Mouse (Mus musculus): ENCODE results near the gene Senp6. TPM values are rescaled to one million over a fixed set of nuclear protein-coding genes. Genes with fewer than 3 reads are reported as not detected.

The Senp6 gene
- polyA plus RNA-seq, 1 experiment, result not detected

DNA sequence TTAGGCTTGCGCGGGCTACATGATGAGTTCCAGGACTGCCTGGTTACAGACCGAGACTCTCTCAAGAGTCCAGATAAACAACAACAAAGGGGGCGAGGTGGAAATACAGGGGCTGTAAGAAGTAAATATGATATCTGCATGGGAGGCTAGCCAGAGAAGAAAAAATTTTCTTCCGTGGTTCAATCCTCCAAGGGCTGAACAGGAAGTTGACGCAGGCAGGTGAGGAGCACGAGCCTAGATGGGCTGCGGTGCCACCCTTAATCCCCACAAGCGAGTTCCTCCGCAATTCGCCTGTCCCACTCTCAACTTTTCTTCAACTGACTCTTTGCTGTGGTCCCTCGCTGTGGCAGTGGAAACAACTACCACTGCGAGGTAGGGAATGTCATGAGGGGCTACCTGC lies 97.5 kb downstream of the Senp6 start:
- TF ChIP-seq CTCF (IDR thresholded peaks at IDR 0.05; ENCODE audit: insufficient read depth, low read depth, low read length), result no peak
- TF ChIP-seq POLR2A (IDR thresholded peaks at IDR 0.05; ENCODE audit: insufficient read depth, low read depth, low read length), result no peak
- H3K4me3 ChIP-seq (ENCODE audit: insufficient read depth, low read depth, low read length), result peak overlapping the region; percentile 95
- WGBS, result 3% methylated on average over 13 of the region's 13 CpGs
- H3K4me1 ChIP-seq (ENCODE audit: control insufficient read depth, insufficient read depth, low read length), result no peaks in the 10 kb centered on the region
- no peak overlapping the region for H3K27ac ChIP-seq (ENCODE audit: insufficient read depth, low read depth, low read length)

DNA sequence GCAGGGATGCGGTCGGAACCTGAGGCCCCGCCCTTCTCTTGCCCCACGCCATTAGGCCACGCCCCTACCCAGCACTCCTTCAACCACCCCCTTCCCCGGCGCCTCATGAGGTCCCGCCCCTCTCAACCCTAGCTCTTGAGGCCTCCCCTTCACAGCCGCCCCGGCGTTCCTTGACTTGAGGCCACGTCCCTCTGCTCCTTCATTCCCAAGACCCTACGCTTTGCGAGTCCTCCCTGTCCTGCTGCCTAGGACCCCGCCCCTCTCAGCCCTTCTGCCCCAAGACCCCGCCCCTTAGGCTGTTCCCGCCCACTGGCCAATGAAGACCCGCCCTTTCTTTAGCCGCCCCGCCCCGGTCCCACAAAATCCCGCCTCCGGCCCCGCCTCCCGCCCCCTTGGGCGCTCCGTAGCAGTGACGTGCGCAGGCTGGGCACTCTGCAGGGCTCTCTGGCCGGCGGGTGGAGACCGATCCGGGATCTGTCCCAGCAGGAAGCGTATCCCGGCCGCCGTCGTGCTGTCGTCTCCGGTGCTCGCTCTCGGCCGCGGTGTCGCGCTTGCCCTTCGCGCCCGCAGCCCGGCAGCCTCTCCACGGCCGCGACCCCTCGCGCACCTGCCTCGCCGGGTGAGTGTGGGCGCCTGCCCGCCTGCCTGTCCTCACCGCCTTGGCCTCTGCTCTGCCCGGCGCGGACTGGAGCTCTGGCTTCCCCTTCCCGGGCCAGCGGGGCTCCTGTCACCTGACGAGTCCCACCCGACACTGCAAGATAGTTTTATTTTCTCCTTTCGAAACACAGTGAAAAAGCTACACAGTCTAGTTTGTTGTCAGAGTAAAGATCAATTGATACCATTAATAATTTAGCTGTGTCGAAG lies 98.1 kb downstream of the Senp6 start, which contains the start of gene Myo6:
TSS of gene Myo6 (plus strand) at position 421 of the 864 bp plus-strand sequence.
- under 1% methylated on average over 69 of the region's 69 CpGs for WGBS

DNA sequence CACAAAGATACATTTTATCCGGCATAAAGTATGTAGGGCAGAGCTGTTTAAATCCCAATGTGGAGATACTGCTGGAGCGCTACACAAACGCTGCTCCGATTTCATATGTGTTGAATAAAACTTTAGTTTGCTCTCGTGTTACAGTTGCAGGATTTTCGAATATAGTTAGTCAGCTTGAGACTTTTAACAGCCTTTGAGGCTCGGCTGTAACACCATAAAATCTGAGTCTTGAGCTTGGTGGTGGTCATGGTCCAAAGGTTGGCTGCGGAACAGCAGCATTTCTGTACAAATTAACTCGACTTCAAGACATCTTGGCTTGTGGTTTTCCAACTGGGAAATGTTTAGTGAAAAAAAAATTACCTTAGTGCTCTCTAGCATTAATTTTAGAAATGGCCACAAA lies 99.0 kb downstream of the Senp6 start:
- H3K4me1 ChIP-seq (ENCODE audit: control insufficient read depth, insufficient read depth, low read length), result no peaks in the 10 kb centered on the region
- 11% methylated on average over 9 of the region's 9 CpGs for WGBS
- H3K27ac ChIP-seq (ENCODE audit: insufficient read depth, low read depth, low read length), result no peak overlapping the region
- no peak for TF ChIP-seq POLR2A (IDR thresholded peaks at IDR 0.05; ENCODE audit: insufficient read depth, low read depth, low read length)
- TF ChIP-seq CTCF (IDR thresholded peaks at IDR 0.05; ENCODE audit: insufficient read depth, low read depth, low read length), result no peak
- H3K4me3 ChIP-seq (ENCODE audit: insufficient read depth, low read depth, low read length), result no peak overlapping the region; the same call in 1 of the 2 replicates

More for the DNA sequence above, 98.1 kb downstream of the Senp6 start, which contains the start of gene Myo6:
- peak; percentile 69 for TF ChIP-seq POLR2A (IDR thresholded peaks at IDR 0.05; ENCODE audit: insufficient read depth, low read depth, low read length)
- no peak; the same call in 1 of the 2 replicates for TF ChIP-seq CTCF (IDR thresholded peaks at IDR 0.05; ENCODE audit: insufficient read depth, low read depth, low read length)
- H3K4me3 ChIP-seq (ENCODE audit: insufficient read depth, low read depth, low read length), result peak within 1 kb of the TSS; percentile 95
- peak within 1 kb of the TSS; percentile 67 for H3K27ac ChIP-seq (ENCODE audit: insufficient read depth, low read depth, low read length)
- no peaks in the 10 kb centered on the region for H3K4me1 ChIP-seq (ENCODE audit: control insufficient read depth, insufficient read depth, low read length)

DNA sequence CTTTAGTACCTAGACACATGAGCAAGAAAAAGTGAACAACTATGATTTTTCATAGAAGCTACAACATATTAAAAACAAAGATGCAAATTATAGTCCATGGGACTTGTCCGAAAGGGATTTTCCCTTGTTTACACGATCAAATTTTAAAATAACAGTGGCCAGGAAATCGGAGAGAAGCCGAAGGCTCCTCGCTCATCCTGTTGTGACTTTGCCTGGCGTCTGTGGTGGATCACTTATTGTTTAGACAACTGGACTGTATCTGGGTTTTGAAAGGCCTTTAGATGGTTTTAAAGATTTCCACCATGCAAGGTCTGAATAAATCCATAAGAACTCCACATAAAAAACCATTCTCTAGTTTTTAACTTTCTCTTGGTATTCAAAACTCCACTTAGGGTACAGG lies 99.7 kb downstream of the Senp6 start:
- TF ChIP-seq POLR2A (IDR thresholded peaks at IDR 0.05; ENCODE audit: insufficient read depth, low read depth, low read length), result no peak
- no peak for TF ChIP-seq CTCF (IDR thresholded peaks at IDR 0.05; ENCODE audit: insufficient read depth, low read depth, low read length)
- Histone ChIP-seq H3K4me3 (ENCODE audit: insufficient read depth, low read depth, low read length) (no peak overlapping the region), H3K4me1 (ENCODE audit: control insufficient read depth, insufficient read depth, low read length) (no peaks in the 10 kb centered on the region), H3K27ac (ENCODE audit: insufficient read depth, low read depth, low read length) (no peak overlapping the region)
- 65% methylated on average over 6 of the region's 6 CpGs for WGBS

DNA sequence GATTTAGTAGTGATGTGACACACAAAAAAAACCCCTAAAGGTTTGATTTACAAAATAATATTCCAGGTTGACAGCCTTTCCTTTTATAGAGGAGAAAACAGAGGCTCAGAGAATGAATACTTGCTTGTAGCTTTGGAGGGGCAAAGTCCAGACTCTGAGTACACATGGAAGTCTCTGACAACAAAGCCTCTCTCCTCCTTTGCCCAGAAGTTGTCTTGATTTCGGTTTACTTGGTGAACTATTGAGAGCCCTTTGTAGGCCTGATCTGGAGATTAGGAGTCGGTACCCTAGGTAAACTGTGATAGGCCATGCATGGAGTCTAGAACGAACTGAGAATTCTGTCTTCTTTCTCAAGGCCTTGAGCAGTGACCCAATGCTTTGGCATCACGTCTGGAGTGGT lies 100.4 kb downstream of the Senp6 start:
- WGBS, result 76% methylated on average over 4 of the region's 4 CpGs
- H3K27ac ChIP-seq (ENCODE audit: insufficient read depth, low read depth, low read length), result no peak overlapping the region
- H3K4me3 ChIP-seq (ENCODE audit: insufficient read depth, low read depth, low read length), result no peak overlapping the region
- H3K4me1 ChIP-seq (ENCODE audit: control insufficient read depth, insufficient read depth, low read length), result peaks cover under 1% of the 10 kb centered on the region; the same call in 1 of the 2 replicates
- TF ChIP-seq POLR2A (IDR thresholded peaks at IDR 0.05; ENCODE audit: insufficient read depth, low read depth, low read length), result no peak
- no peak for TF ChIP-seq CTCF (IDR thresholded peaks at IDR 0.05; ENCODE audit: insufficient read depth, low read depth, low read length)

DNA sequence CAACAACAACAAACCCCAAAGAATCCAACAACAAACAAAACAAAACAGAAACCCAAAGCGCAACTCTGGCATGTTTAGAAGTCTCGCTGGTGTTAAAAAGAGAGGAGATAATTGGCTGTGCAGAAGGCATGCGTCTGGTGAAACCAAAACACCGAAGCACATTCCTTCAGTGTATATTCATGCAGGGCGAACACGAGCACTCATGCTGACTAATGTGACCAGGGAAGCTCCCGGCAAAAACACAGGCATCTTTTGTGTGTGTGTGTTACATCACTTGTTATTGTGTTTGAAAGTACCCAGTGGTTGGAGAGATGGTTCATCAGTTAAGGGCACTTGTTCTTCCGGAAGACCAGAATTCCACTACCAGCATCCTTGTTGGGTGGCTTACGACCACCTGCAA lies 102.8 kb downstream of the Senp6 start:
- 82% methylated on average over 9 of the region's 9 CpGs for WGBS
- no peak overlapping the region for H3K27ac ChIP-seq (ENCODE audit: insufficient read depth, low read depth, low read length)
- H3K4me3 ChIP-seq (ENCODE audit: insufficient read depth, low read depth, low read length), result no peak overlapping the region
- no peak for TF ChIP-seq POLR2A (IDR thresholded peaks at IDR 0.05; ENCODE audit: insufficient read depth, low read depth, low read length)
- peaks cover 7% of the 10 kb centered on the region for H3K4me1 ChIP-seq (ENCODE audit: control insufficient read depth, insufficient read depth, low read length)

DNA sequence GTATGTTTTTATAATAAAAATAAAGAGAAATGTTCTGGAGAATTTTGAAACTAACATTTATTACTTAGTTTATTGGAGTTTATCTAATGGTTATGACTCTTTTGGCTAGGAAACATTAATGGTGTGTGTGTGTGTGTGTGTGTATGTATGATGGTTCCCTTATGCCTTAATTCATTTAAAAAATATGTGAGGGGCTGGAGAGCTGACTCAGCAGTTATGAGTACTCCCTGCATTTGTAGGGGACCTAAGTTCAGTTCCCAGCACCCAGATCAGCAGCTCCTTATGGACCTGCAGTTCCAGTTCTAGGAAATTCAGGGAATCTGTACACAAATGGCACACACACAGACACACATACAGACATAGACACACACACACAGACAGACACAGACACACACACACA lies 104.5 kb downstream of the Senp6 start:
- Histone ChIP-seq H3K4me1 (ENCODE audit: control insufficient read depth, insufficient read depth, low read length) (peaks cover 9% of the 10 kb centered on the region), H3K27ac (ENCODE audit: insufficient read depth, low read depth, low read length) (no peak overlapping the region), H3K4me3 (ENCODE audit: insufficient read depth, low read depth, low read length) (no peak overlapping the region)
- TF ChIP-seq CTCF (IDR thresholded peaks at IDR 0.05; ENCODE audit: insufficient read depth, low read depth, low read length) (no peak), POLR2A (IDR thresholded peaks at IDR 0.05; ENCODE audit: insufficient read depth, low read depth, low read length) (no peak)

DNA sequence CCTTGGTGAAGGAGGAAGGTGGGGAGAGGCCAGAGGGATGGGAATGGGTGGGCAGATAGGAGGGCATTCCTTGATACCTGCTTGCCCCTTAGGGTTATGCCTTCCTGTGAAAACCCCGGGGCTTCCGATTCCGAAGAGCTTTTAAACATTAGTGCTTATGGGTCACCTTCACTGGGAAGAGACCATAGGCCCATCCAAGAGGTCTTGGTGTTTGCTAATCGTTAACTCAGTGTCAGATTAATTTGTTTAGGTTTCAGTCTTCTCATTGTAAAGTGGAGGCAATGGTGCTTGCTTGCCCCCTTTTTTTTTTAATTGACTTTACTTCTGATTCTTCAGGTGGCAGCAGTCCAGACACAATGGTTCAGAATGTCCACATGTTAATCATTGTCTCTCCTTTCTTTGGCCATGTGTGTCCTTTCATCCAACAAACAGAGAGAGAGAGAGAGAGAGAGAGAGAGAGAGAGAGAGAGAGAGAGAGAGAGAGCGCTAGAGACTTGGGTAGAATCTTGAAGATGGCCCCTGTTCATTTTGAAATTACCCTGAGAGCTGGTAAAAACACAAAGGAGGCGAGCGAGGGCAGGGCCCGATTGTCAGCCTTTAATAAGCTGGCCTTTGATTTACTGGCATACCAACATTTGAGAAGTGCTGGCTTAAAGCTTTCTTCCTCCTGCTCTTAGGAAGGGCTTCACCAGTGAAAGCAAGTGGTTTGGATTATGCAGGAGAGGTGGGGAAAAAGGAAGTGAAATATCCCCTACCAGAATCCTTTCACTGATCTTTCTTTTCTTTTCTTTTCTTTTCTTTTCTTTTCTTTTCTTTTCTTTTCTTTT lies 105.9 kb downstream of the Senp6 start:
- Histone ChIP-seq H3K4me3 (ENCODE audit: insufficient read depth, low read depth, low read length) (no peak overlapping the region), H3K27ac (ENCODE audit: insufficient read depth, low read depth, low read length) (no peak overlapping the region), H3K4me1 (ENCODE audit: control insufficient read depth, insufficient read depth, low read length) (peaks cover 14% of the 10 kb centered on the region)
- TF ChIP-seq POLR2A (IDR thresholded peaks at IDR 0.05; ENCODE audit: insufficient read depth, low read depth, low read length) (no peak), CTCF (IDR thresholded peaks at IDR 0.05; ENCODE audit: insufficient read depth, low read depth, low read length) (no peak)
- 78% methylated on average over 8 of the region's 8 CpGs for WGBS

DNA sequence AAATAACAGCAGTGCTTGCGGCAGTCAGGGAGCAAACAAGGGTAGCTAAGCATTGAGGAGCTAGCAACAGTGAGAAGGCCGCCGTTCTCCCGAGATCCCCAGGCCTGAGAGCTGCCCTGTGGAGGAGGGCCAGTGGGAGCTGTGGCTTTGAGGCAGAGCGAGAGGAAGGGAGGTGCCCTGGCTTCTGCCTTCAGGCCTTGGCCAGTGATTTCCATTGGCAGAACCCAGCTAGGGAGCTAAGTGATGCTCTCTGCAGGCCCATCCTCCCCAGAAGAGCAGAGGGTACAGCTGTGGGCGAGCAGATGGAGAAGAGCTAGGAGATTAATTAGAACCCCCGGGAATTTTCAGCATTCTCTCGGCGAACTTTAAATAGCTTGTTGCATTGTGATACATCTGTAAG lies 106.9 kb downstream of the Senp6 start:
- Histone ChIP-seq H3K4me1 (ENCODE audit: control insufficient read depth, insufficient read depth, low read length) (peaks cover 14% of the 10 kb centered on the region), H3K27ac (ENCODE audit: insufficient read depth, low read depth, low read length) (peak overlapping the region; percentile 92), H3K4me3 (ENCODE audit: insufficient read depth, low read depth, low read length) (no peak overlapping the region)
- no peak for TF ChIP-seq CTCF (IDR thresholded peaks at IDR 0.05; ENCODE audit: insufficient read depth, low read depth, low read length)
- TF ChIP-seq POLR2A (IDR thresholded peaks at IDR 0.05; ENCODE audit: insufficient read depth, low read depth, low read length), result no peak
- 24% methylated on average over 9 of the region's 9 CpGs for WGBS

Data from olfactory bulb, adult 2 months (tissue).